Mouse (Mus musculus): ENCODE data around the gene Dnajc8.

Gene Dnajc8

GRCm38 (mm10) chr4:132509621-132510296 is 25.6 kb upstream of the Dnajc8 start:
- no peak for TF ChIP-seq GATA4 (IDR thresholded peaks at IDR 0.05; ENCODE audit: insufficient replicate concordance, low read length)

GRCm38 (mm10) chr4:132510352-132510798 is 25.0 kb upstream of the Dnajc8 start, which contains the start of gene Sesn2:
Sesn2 (minus strand) TSS chr4:132510501.
- no peak for TF ChIP-seq GATA4 (IDR thresholded peaks at IDR 0.05; ENCODE audit: insufficient replicate concordance, low read length)

- no peak for TF ChIP-seq GATA4 (IDR thresholded peaks at IDR 0.05; ENCODE audit: insufficient replicate concordance, low read length)
Observed at GRCm38 (mm10) chr4:132512080-132512479, 23.3 kb upstream of the Dnajc8 start.

- no peak for TF ChIP-seq GATA4 (IDR thresholded peaks at IDR 0.05; ENCODE audit: insufficient replicate concordance, low read length)
Observed at GRCm38 (mm10) chr4:132513395-132514273, 21.7 kb upstream of the Dnajc8 start.

GRCm38 (mm10) chr4:132514555-132515135 is 20.7 kb upstream of the Dnajc8 start:
- no peak for TF ChIP-seq GATA4 (IDR thresholded peaks at IDR 0.05; ENCODE audit: insufficient replicate concordance, low read length)

GRCm38 (mm10) chr4:132515369-132516155 is 19.8 kb upstream of the Dnajc8 start:
- no peak for TF ChIP-seq GATA4 (IDR thresholded peaks at IDR 0.05; ENCODE audit: insufficient replicate concordance, low read length)

GRCm38 (mm10) chr4:132518066-132518465 is 17.3 kb upstream of the Dnajc8 start:
- no peak for TF ChIP-seq GATA4 (IDR thresholded peaks at IDR 0.05; ENCODE audit: insufficient replicate concordance, low read length)

GRCm38 (mm10) chr4:132519188-132519587 is 16.2 kb upstream of the Dnajc8 start:
- TF ChIP-seq GATA4 (IDR thresholded peaks at IDR 0.05; ENCODE audit: insufficient replicate concordance, low read length), result no peak

GRCm38 (mm10) chr4:132524321-132524741 is 11.0 kb upstream of the Dnajc8 start:
- TF ChIP-seq GATA4 (IDR thresholded peaks at IDR 0.05; ENCODE audit: insufficient replicate concordance, low read length), result no peak

- no peak for TF ChIP-seq GATA4 (IDR thresholded peaks at IDR 0.05; ENCODE audit: insufficient replicate concordance, low read length)
Observed at GRCm38 (mm10) chr4:132524808-132525207, 10.5 kb upstream of the Dnajc8 start.

- TF ChIP-seq GATA4 (IDR thresholded peaks at IDR 0.05; ENCODE audit: insufficient replicate concordance, low read length), result no peak
Observed at GRCm38 (mm10) chr4:132526678-132527077, 8.7 kb upstream of the Dnajc8 start.

GRCm38 (mm10) chr4:132527917-132528522 is 7.3 kb upstream of the Dnajc8 start:
- no peak for TF ChIP-seq GATA4 (IDR thresholded peaks at IDR 0.05; ENCODE audit: insufficient replicate concordance, low read length)

GRCm38 (mm10) chr4:132529344-132529743 is 6.0 kb upstream of the Dnajc8 start:
- no peak for TF ChIP-seq GATA4 (IDR thresholded peaks at IDR 0.05; ENCODE audit: insufficient replicate concordance, low read length)

GRCm38 (mm10) chr4:132530033-132530804 is 5.1 kb upstream of the Dnajc8 start:
- TF ChIP-seq GATA4 (IDR thresholded peaks at IDR 0.05; ENCODE audit: insufficient replicate concordance, low read length), result no peak
